Mouse (Mus musculus) left cerebral cortex, adult 9 months (tissue): ENCODE results near the gene Mcu.
A peak's percentile ranks its signal among the peaks of the same experiment; 100 is the strongest.

Experiments
- DNase-seq, 2 experiments: peaks; one replicate each; pipeline ENCODE4 v3.0.0; 2022; ENCODE audit warnings: low spot score in 2 of 2

Mcu gene

DNA sequence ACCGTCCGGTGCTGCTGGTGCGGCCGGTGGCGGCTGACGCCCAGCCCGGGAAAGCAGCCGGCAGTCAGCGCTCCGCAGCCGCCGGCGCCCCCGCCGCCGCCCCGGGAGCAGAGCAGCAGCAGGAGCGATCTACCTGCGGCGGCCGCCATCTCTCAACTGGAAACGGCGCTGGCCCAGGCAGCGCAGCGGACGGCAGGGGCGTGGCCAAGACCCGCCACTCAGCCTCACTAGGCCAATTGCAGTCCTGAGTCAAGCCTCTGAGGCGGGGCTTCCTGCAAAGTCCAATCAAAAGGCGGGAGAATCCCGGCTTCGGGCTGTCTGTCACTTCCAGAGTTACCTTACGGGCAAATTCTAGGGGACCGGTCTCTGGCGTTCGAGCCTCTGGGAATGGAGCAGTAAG is at the start of gene Mcu:
Gene Mcu (minus strand): TSS at position 171 of the 400 bp plus-strand sequence.
- peak; percentile 89 to 97 for DNase-seq

DNA sequence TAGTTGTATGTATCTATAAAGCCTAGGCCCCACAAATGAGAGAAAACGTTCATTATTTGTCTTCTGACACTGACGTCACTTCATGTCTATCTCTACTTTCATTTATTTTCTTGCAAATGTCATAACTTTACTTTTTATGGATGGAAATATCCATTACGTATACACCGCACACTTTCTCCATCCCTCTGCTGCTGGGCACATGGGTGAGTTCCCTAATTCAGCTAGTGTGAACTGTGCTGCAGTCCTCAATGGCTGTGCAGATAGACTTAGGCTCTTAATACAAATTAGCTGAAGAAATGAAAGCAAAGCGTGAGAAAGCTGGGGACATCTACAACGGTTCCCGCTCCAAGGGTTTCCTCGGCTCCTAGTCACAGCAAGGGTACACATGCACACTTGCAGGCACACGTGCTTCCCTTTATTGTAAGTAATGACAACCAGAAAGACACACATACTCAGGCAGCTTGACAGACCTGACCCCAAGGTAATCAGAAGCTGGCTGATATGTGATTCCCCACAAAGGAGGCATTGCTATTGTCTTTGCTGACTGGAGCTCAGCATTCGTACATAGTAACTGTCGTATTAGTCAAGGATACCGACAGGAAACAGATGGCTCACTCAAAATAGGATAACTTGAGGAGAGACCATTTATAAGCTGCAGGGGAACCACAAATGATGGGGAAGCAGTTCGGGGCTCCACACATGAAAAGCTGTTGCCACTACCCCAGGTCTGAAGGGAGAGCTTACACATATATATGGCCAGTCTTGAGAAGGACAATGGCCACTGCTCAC is 49.2 kb upstream of the Mcu start:
- peak in 1 of 2 experiments; percentile 12 for DNase-seq

DNA sequence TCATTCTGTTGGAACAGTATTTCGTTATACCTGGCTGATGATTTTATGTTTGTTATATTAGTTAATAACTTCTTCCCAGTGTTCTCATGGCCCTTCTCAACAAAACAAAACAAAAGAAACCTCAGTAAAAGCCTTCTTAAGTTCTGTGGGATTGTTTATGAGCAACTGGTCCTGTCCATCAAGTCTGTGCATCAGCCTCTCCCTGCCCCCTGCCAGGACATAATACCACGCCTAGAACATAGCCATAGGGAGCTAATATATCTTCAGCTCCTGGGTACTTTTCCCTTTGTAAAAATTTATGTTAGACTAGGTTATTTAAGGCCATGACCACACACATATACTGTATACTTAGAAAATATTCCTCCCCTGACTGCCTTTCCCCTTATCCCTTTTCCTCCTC is 48.3 kb upstream of the Mcu start:
- no peak for DNase-seq

DNA sequence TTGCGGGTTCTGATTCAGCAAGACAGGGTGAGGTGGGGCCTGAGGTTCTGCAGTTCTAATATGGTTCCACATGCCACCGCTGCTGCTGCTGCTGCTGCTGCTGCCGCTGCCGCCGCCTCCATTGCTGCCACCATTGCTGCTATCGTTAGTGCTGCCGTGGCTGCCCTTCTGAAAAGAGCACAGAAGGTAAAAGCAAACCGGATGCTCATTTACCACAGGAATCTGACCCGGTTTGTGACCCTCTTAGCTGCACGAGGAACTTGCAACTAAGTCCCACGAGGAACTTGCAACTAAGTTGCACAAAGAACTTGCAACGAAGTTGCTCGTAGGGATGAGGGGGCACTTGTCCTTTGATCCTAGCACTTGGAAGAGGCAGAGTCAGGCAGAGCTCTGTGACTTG is 40.3 kb upstream of the Mcu start:
- DNase-seq: no peak

DNA sequence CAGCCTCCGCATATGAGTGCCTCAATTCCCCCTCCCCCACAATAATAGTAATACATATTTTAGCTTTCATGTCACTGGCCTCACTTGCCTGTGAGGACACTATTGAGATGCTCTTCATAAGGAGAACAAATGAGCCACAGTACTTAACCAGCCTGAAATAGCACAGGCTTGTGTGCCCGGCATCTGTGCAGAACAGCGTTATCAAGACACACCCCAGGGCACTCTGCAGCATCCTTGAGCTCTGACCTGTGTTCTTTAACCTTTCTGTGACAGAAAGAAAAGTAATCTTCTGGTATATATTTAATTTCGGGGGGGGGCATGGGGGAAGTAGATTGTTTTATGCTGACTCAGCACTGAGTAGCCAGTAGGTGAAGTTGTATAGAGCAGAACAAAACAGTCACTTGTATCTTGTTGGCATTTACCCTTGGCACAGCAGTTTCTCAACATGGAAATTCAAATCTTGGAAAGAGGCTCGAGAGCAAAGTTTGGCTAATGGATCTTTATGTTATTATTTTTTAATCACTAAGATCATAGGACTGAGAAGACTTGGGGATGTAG is 30.4 kb upstream of the Mcu start:
- no peak for DNase-seq

DNA sequence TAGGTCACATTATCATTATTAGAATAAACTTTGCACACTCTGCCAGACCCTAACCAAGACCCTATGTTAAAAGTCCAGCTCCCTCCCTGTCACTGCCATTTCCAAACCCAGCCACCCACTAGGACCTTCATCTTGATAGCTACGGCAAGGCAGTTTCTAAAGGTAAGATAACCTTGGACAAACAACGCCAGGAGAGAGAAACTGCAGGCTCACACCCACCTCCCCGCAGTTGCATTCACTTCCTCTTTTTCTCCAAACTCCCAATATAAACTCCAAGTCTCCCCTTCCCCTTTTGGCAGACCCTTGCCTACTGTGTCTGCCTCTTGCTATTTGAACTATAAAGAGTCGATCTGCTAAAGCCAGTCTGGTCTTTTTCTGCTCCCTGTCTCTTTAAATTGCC is 28.7 kb upstream of the Mcu start:
- no peak for DNase-seq

DNA sequence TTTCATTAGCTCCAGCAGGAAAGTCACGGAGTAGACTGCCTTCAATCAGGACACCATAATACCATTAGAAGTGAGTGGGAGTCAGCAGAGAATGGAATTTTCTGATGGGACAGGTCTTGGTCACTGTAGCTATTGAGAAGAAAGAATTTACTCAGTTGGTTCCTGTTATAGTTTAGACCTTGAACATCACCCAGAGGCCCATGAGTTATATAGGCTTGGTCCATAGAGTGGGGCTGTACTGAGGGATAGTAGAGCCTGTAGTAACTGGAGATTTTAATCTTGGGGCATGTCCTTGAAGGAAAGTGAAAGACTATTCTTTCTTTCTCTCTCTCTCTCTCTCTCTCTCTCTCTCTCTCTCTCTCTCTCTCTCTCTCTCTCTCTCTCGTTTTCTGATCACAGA is 28.2 kb upstream of the Mcu start:
- no peak for DNase-seq

DNA sequence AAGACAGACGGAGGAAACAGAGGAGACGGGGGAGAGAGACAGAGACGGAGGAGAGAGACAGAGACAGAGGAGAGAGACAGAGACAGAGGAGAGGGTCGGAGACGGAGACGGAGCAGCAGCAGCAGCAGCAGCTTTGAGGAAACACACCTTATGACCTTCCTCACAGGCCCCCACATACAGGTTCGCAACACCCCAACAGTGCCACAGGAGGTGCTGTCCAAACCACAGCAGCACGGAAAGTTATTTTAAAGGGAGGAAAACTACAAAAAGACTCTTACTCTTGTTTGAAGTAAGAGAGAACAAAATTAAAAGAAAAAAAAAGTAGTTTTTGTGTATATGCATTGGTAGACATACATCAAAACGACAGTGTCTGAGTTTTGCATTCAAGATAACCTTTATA is 27.2 kb upstream of the Mcu start:
- no peak for DNase-seq

DNA sequence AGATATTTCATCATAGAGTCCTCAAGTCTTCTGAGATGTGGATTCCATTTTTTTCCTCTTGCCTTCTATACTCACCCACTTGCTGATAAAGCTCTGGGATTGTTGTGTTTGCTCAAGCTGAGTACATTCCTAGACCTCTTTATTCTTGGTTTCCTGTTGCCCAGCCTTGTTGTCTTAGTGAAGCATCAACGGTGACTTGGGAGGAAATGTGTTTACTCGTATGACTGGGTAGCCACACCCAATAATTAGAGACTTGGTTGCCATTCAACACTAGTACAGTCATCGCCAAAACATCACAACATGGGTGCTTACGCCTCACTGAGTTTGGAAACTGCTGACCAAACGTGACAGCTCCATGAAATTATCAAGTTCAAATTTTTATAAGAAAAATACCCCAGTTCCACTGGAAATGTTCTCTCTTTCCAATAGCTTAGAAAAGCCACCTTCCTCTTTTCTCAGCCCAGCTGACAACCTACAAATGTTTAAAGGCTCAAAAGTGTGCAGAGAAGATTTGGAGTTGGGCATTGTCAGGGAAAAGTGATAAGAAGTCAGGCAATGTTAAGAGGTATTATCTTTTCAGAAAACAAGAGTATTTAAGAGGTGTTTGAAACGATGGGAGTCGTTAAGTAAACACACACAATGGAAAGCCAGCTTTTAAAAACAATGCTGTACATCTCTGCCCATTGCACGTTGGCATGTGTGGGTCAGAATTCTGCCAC is 26.3 kb upstream of the Mcu start:
- no peak for DNase-seq

DNA sequence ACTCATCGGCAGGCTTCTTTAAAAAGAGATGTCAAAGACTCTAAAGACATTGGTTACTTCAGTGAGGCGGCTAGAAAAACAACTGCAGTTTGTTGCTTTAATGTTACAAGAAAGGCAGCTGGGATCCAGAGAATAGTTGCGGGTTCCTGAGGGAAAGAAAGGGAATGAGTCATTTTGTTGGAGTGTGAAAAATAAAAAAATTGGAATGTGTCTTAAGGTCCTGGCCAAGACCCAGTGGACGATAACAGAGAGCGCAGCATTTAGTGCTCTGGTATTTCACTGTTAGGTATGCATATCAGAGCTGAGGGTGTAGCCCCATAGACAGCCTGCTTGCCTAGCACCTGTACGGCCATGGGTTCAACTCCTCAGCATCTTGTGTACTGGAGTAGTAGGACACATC is 22.1 kb upstream of the Mcu start:
- DNase-seq: no peak

DNA sequence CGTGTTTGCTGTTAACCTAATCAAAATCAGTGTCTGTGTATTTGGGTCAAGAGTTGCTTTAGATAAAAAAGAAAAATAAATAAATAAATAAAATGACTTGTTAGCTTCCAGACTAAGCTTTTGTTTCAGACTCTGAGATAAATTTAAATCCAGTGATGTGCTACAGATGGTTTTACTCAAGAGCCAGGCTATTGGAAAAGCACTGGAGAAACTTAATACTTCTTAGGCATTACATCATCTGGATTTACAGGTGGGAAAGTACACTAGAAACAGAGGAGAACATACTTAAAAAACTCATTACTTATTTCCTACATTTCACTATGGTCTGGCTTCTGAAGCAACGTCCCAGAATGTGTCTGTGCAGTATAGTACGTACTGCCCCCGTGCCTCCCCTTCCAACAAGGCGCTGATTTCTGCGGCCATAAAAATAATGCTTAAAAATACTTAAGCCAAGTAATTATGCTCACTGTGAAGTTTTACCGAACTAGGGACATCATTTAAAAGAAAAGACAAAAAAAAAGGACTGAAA is 21.2 kb upstream of the Mcu start:
- DNase-seq: no peak

DNA sequence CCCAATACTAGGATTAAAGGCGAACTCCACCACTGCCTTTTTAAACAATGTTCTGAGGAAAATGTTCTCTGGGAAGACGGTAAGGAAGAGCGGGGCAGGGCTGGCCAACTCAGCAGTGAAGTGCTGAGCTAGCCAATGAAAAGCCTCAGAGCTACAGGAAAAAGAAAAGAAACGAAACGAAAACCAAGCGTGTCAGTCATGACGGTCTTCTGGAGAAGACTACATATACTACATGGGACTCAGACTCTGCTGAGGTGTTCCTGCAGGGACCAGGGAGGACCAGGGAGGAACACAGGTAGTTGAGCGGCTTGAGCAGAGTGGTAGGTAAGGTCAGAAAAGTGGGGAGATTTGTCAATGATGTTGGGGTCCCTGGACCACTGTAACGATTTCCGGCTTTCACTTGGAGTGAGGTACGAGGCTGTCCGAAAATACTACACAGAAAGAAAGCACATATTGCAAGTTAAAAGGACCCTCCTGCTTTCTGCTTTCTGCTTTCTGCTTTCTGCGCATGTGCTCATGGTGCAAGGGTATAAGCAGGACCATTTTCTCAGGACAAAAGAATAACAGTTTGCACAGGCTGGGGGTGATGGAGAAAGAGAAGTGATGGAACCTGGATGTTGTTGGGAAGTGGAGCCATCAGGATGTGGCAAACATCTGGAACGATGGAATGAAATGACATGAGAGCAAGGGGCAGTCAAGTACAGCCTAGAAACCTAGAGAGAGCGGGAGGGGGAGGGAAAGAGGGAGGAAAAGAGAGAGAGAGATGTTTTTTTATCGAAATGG is 20.4 kb upstream of the Mcu start:
- no peak for DNase-seq

DNA sequence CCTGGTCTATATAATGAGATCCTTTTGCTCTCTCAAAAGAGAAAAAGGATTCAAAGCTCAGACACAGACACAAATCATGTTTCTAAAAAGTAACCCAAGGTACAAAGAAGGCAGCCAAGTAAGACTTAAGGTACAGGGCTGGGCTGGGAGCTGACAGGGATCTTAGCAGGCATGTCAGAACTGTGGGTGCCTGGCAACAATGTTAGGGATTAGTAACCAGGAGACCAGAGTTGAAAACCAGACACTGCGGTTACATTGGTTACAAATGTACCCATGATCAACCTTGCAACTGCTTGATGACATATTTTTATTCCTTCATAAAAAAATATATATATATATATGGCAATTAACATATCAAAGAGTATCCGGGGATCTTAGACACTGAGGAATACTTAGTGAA is 19.6 kb upstream of the Mcu start:
- DNase-seq: no peak

DNA sequence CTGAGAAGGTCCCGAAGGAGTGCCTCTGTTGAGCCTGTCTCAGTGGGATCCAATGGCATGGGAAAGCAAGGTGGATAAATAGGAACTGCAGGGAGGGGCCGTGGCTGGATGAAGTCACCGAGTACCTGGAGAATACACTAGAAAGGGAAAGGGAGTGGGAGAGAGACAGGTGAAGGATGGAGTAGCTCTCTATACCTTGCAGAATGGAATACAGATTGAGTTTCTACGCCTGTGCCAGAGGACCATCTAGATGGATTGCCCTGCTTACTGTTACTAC is 13.0 kb upstream of the Mcu start:
- DNase-seq: no peak

DNA sequence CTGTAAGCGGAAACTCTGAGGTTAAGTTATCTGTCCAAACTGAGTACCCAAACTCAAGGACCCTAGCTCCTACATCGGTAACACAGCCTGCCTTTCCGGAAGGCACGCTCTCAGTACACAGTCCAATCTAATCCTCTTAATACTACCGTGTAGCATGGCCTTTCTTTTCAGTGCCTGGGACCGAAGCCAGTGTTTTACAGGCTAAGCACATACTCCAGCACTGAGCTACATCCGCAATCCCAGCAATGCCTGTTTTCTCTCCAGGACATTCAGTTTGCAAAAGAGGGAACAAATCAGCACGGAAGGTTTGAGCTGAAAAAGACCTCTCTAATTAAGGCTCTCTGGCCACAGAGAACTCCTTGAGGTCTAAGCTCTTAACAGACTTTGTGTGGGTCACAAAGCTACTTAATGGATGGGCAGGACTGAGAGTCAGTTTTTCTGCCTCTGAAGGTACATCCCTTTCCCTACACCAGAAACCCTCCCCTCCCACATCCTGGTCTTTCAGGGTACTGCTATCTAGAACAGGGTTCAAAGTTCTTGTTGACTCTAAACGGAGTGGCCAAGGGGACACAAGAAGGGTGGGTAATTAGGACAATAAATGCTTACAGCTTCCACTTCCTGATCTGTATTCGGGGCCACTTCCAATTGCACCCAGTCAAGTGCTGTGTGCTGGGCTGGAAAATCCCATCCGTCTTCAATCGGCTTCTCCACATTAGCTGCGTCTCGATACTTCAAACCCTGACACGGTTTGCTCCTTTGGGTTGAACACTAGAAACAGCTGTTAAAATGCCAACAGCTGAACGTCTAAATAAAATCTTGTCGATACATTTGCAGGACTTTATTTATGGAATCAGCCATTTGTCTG is 12.4 kb upstream of the Mcu start:
- DNase-seq: no peak

DNA sequence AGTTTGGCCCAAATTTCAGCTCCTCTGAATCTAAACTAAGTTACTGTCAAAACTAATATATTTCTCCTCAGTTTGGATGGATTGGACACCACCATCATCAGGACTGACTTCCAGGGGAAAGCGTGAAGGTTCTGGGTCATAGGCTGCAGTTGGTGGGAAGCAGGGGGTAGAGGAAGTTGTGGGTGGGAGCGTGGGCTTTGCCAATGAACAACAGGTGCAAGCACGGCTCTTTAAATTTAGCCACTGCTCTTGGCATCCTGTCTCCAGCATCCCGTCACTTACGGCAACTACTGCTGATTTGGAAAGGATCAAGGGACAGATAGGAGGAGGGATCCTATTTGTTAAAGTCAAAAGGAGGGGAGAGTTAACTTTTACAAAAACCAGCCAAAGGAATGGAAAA is 7.0 kb upstream of the Mcu start:
- no peak for DNase-seq

DNA sequence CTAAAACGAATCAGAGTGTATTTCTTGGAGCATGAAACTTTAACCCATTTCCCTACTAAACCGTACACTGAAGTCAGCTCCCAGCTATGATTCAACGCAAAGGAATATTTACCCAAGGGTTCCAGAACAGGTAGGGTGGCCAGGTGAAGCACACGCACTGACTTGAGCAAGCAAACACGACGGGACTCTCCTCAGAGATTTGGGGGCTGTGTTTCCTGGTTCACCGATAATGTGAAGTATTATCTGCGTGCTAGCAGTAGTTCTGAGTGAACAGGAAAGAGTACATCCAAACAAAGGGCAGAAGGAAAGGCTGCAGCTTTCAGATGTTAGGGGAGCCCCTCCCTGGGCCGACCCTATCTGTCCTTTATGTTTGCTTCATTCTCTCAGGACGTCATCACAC is 4.9 kb upstream of the Mcu start:
- no peak for DNase-seq

DNA sequence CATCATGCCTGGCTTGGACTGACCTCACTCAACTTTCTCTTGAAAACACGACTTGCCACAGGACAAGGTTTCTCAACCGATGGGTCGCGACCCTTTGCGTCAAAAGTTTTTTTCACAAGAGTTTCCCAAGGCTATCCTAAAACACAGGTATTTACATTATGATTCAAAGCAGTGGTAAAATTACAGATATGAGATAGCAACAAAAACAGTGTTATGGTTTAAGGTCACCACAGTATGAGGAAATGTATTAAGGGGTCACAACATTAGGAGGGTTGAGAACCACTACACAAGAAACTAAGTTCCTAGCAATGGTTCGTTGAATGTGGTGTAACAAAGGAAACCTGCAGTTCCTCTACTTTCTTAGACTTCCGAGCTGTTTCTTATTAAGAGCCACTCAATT is 1.3 kb upstream of the Mcu start:
- no peak for DNase-seq

DNA sequence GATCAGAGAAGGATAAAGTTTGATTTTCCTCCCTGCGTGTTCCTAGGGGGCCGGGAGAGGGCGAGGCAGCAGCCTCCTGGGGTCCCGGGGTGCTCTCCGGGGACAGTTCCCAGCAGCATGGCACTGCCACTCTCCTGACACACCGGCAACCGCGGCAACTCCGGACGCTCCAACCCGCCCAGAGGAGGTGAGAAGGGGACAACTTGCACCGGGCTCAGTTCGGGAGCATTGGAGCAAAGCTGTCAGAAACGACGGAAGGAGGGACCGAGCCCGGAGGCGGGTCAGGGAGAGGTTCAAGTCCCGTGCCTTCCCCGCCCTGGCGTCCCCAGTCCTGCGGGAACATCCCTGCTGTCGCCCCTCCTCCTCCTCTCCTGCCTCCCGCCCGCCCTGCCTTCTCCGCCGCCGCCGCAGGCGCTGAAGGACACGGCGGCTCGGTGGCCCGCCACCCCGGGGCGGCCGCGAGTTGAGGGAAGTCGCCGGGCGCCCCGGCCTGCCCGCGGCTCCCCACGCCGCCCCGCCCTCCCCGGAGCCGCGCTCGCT is 441 bp downstream of the Mcu start, which contains the start of gene Gm10322:
Gene Gm10322 (plus strand): TSS at position 83 of the 540 bp plus-strand sequence.
- DNase-seq: peak in 1 of 2 experiments; percentile 39

DNA sequence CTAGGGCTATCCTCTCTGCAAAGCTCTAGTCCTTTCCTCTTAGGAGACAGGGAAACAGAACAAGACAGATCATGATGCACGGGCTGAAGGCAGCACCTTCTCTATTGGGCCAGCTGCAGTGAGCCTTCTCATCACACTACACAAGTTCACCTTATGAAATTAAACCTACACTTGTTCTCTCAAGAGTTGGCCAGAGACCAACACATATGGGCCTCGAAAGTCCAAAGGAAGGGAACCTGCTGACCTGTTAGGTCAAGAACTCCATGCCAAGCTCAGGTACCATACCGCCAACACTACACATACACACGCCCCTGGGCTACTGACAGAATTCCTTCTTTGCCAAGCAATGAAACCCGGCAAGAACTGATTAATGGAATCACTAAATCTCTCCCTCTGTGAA is 1.1 kb downstream of the Mcu start:
- no peak for DNase-seq

DNA sequence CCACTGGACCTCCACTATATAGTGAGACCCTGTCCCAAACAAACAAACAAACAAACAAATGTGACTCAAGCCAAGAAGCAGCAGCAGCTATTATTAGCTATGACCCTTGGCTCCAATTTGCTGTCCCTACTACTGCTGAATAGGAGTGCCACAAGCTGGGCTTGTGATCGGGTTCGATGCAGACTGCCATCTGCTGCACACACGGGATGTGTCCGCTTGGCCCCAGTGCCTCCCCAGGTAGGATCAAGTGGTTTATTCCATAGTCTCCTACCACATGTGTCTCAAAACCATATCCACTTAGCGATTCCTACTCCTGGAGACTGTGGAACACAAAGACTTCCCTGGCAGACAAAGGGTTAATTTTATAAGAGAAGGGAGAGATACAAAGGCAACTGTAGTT is 2.4 kb downstream of the Mcu start:
- no peak for DNase-seq
